Mouse (Mus musculus) stomach, postnatal 0 days (tissue): Measurements from ENCODE around the gene Nsun3.

Experiments used
- CTCF ChIP-seq: IDR thresholded peaks from 2 replicates; pipeline ENCODE4 v1.5.1; 2016; ENCODE audit warnings: antibody characterized with exemption, low read depth, mild to moderate bottlenecking, moderate library complexity
- EP300 ChIP-seq: optimal IDR thresholded peaks from 2 replicates; pipeline ENCODE3; 2016; ENCODE audit warnings: antibody characterized with exemption

GRCm38 (mm10) chr16:62807249-62807979 is 20.8 kb upstream of the Nsun3 start:
- no peak for TF ChIP-seq EP300
- no peak for TF ChIP-seq CTCF
